Mouse (Mus musculus) cerebellum, adult 11 months (tissue): ENCODE data around the gene Klrb1a.
A peak's percentile ranks its signal among the peaks of the same experiment; 100 is the strongest.

Experiments used
- DNase-seq: peaks from one replicate; pipeline ENCODE4 v3.0.0; 2022

Klrb1a gene

DNA sequence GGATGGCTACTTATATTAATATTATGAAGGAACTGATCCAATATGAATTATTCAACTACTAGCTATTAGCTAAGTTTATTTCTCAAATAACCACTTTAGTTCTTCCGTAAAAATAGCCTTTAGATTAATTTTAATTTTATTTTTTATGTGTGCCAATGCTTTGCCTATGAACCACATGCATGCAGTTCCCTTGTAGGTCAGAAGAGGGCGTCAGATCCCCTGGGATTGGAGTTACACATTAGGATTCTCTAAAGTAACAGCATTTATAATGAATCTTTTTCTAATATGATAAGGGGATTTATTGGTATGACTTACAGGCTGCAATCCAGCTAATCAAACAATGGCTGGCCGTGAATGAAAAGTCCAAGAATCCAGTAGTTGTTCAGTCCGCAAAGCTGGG, 23.8 kb downstream of the Klrb1a start:
- no peak for DNase-seq

DNA sequence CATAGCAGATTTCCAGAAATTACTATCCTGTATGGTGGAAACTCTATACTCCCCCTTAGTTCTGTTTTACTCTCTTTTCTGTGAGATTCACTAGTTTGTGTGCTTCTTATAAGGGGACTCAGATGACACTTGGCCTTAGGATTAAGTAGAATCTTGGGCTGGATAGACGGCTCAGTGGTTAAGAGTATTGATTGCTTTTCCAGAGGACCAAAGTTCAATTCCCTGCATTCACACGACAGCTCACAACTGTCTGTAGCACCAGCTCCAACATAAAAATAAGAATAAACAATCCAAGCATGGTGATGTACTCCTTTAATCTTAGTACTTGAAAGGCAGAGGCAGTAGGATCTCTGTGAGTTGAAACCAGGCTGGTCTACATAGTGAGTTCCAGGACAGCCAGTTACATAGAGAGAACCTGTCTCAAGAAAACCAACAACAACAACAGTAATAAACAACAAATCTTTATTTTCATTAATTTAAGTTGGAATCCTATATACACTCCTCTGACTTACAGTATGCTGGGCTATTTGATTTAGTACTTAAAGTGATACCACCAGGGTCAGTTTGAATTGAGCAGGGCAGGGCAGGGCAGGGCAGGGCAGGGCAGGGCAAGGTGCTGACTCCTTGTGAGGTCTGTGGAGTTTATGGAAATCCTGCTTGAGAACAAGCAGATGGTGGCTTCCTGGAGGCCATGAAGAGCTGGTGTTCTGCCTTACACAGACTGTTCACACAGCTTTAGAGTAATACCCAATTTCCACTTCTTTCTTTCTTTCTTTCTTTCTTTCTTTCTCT, 24.9 kb downstream of the Klrb1a start:
- DNase-seq: no peak

DNA sequence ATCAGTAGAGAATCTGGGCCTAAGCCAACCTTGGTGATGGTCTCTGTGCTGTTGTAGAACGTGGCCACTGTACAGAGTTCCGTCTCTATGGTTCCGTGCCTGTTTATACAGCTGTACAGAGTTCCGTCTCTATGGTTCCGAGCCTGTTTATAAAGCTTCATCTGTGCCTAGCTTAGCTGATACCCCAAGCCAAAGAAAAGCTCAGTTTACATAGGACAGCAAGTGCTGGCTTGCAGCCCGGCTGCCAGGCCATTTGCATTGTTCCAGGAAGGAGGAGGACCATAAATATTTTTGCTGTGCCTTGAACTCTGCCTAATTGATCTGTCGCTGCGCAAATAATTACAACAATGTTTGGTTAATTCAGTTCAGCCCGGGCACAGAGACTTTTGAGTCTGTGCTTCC, 26.2 kb downstream of the Klrb1a start:
- peak; percentile 7 for DNase-seq

DNA sequence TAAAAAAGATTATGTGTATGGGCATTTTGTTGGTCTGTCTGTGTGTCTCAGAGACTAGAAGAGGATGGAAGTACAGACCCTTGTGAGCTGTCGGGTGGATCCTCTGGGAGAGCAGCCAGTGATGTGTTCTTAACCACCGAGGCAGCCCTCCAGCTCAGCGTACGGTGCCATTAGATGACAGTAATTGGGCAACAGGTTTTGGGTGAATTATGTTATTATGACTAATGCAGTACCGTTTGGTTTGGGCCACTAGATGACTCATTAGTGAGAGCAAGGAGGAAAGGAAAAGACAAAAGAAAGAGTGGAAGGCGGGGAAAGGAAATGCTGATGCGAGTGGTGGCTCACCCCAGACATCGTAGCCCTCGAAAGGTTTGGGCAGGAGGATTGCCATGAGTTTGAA, 28.7 kb downstream of the Klrb1a start:
- DNase-seq: no peak

DNA sequence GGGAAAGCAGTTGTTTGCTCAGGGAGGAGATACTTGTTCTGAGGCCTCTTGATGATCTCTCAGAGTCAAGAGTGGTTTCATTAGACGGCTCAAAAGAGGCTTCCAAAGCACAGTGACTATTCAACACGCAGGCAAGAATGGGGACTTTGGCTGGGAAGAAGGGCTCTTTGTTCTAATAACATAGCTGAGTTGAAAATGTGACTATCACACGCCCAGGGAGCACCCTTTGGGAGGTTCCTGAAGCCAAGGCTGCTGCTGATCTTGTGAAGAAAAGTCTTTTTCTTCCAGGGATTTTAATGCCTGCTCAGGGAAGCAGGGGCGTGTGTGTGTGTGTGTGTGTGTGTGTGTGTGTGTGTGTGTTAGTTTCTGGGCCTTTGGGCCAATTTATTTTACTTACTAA, 33.9 kb downstream of the Klrb1a start:
- no peak for DNase-seq

DNA sequence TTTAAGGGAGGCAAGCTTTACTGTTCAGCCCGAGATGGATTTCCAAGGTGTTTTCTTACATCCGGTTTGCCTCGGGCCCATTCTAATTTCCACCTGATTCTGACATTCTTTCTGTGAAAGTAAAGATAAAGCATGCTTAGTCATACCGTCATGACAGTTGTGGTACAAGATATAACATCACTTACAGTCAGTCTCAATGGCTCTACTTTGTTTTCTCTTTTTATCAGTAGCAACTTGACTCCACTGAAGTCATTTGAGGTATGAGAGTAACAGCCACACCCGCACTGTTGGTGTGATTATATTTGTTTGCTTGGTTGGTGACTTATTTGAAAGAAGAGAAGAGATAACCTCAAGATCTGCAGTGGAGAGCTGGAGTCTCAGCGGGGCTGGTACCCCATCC, 35.7 kb downstream of the Klrb1a start:
- no peak for DNase-seq

DNA sequence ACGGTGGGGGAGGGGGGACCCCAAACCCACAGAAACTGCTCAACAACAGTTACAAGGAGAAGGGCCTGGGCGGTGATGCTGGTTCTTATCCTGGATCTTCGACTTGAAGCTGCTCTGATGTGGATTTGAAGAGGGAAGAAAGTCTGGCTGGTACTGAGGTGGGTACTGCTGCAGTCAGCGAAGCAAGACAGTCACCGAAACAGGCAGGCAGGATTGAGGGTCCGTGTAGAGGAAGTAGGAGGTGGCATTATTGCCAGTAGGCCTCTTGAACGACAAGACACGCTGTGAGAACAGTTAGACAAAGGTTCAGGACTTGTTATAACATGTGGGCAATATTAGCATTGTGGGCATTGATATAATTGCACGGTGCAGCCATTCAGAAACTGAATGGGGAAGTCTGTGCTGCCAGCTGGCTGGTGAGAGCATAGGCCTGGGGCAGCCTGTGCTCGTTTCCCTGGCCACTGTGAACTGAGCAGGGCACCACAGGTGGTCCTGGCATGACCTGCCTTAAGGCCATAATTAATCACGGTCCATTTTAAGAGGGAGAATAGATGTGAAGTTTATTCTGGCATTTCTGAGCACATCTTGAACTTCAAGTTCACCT, 37.6 kb downstream of the Klrb1a start:
- no peak for DNase-seq

DNA sequence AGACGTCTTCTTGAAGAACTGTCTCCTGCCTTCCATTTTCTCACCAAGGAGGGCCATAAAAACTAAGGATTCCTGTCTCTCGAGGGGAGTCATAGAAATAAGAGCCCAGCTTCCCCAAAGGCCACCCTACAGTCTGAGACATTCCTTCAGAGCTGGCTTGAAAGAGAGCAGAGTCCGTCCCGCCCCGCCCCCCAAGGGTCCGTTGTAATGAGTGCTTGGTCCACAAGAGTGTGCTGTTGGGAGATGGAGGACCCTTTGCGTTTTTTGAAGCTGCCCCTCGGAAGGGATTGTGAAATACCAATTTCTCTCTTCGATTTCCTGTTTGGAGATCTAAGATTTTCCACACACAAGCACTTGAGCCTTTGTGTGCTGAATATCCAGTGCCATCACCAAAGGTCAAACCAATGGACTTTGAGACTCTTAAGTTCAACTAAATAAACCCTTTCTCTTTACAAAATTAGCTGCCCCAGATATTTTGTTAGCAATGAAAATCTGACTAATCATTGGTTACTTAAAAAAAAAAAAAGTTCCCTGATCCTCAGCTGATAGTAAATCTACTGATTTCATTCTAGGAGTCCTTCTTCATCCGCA, 39.2 kb downstream of the Klrb1a start:
- no peak for DNase-seq

DNA sequence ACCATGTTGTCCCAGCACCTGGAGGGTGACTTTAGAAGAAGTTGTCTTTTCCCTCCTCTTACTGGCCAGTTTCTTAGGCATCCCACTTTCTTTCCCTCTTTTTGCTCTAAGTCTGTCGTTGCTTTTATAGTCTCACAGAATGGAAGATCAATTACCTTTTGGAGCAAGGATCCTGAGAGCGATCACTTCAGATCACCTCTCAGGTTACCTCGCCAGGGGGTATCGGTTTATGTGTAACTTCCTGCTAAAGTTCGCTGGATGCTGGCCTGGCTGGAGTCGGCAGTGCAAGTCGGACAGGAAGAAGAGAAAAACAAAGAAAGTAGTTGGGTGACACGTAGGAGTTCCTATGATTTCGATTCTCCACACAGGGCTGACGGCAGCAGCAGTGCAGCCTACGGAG, 41.8 kb downstream of the Klrb1a start, which contains the start of gene A2ml1:
TSS of gene A2ml1 (minus strand) at position 101 of the 400 bp plus-strand sequence.
- no peak for DNase-seq

DNA sequence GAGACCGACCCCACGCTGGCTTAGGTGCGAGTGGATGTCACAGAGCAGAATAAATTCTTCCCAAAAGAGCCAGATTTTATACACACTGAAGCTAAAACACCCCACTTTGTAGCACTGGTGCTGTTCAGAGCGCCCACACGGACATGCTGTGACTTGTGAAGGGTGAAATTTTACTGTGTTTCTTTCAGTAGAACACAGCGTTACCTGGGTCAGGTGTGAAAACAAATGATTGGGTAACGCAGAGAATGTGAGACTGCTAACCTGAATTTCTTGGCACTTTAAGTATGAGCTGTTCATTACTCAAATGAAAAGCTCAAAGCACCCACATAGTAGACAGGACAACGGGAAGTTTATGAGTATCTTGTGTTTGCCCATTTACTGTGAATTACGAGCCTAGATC, 46.0 kb downstream of the Klrb1a start:
- DNase-seq: no peak

DNA sequence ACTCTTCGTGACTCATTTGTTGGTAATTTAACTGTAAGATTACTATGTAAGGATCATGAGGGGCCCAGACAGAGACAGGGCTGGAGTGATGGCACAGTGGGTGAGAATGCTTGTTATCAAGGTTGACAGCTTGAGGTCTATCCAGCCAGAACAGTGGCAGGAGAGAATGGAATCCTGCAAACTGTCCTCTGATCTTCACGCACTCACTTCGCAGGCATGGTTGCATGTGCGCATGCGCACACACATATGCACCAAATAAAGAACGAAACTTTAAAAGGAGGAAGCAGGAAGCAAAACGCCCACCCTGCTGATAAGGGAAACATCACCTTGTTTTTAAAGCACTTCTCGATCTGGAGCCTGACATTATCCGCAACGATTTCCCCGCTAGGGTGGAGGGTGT, 56.7 kb downstream of the Klrb1a start:
- DNase-seq: no peak
